Mouse (Mus musculus): ENCODE measurements around the gene Naa35. TPM values are rescaled to one million over a fixed set of nuclear protein-coding genes. Genes with fewer than 3 reads are reported as not detected.

Gene Naa35
- polyA plus RNA-seq, 1 experiment from 2014 or later, result 83.5 TPM

- DNase-seq (peak; percentile 62), ATAC-seq (ENCODE audit: insufficient read depth) (peak; percentile 34; the same call in 1 of the 2 replicates)
- no peaks in the 10 kb centered on the region for H3K4me1 ChIP-seq (ENCODE audit: insufficient read depth)
- peak overlapping the region; percentile 71 for H3K9ac ChIP-seq
- H3K4me3 ChIP-seq (ENCODE audit: low read depth, low read length), result peak overlapping the region; percentile 75
- no peaks in the 10 kb centered on the region for H3K9me3 ChIP-seq (ENCODE audit: low read depth, low read length)
- no peaks in the 10 kb centered on the region for H3K36me3 ChIP-seq (ENCODE audit: insufficient read depth)
- 2% methylated on average over 13 of the region's 13 CpGs for whole genome bisulfite sequencing
- peak overlapping the region; percentile 67; the same call in 1 of the 2 replicates for H3K27ac ChIP-seq (ENCODE audit: low read depth)
- H3K27me3 ChIP-seq (ENCODE audit: insufficient read depth, low read length), result no peaks in the 10 kb centered on the region
- no peak for TF ChIP-seq CTCF (IDR thresholded peaks at IDR 0.05; ENCODE audit: low read depth)
- peak overlapping the region; percentile 83 for H3K4me2 ChIP-seq
These were observed 89.7 kb downstream of the Naa35 start for GRCm38 (mm10) chr13:59674761-59675150.

- Histone ChIP-seq H3K36me3 (ENCODE audit: insufficient read depth) (no peaks in the 10 kb centered on the region), H3K4me1 (ENCODE audit: insufficient read depth) (no peaks in the 10 kb centered on the region), H3K9me3 (ENCODE audit: low read depth, low read length) (no peaks in the 10 kb centered on the region), H3K4me3 (ENCODE audit: low read depth, low read length) (peak within 1 kb of the TSS; percentile 75), H3K27ac (ENCODE audit: low read depth) (peak within 1 kb of the TSS; percentile 67), H3K9ac (peak within 1 kb of the TSS; percentile 71), H3K4me2 (peak within 1 kb of the TSS; percentile 83), H3K27me3 (ENCODE audit: insufficient read depth, low read length) (no peaks in the 10 kb centered on the region)
- WGBS, result under 1% methylated on average over 43 of the region's 61 CpGs
- no peak for TF ChIP-seq CTCF (IDR thresholded peaks at IDR 0.05; ENCODE audit: low read depth)
- ATAC-seq (ENCODE audit: insufficient read depth), result peak; percentile 95
- DNase-seq, result peak; percentile 81
These were observed 90.3 kb downstream of the Naa35 start, which contains the start of gene Golm1 for GRCm38 (mm10) chr13:59675151-59676011. Gene Golm1, minus strand, starts transcription at chr13:59675811.

- H3K27ac ChIP-seq (ENCODE audit: low read depth), result no peak overlapping the region
- no peak overlapping the region for H3K9ac ChIP-seq
- 68% methylated on average over 12 of the region's 12 CpGs for WGBS
These were observed 91.5 kb downstream of the Naa35 start for GRCm38 (mm10) chr13:59676316-59677229.

GRCm38 (mm10) chr13:59679306-59679705 is 94.2 kb downstream of the Naa35 start:
- Histone ChIP-seq H3K9ac (no peak overlapping the region), H3K27me3 (ENCODE audit: insufficient read depth, low read length) (no peaks in the 10 kb centered on the region), H3K27ac (ENCODE audit: low read depth) (no peak overlapping the region), H3K9me3 (ENCODE audit: low read depth, low read length) (no peaks in the 10 kb centered on the region), H3K36me3 (ENCODE audit: insufficient read depth) (no peaks in the 10 kb centered on the region), H3K4me2 (no peak overlapping the region), H3K4me1 (ENCODE audit: insufficient read depth) (no peaks in the 10 kb centered on the region), H3K4me3 (ENCODE audit: low read depth, low read length) (no peak overlapping the region)
- DNase-seq (no peak), ATAC-seq (ENCODE audit: insufficient read depth) (no peak)
- no peak for TF ChIP-seq CTCF (IDR thresholded peaks at IDR 0.05; ENCODE audit: low read depth)
- WGBS, result 50% methylated on average over 4 of the region's 4 CpGs

More at GRCm38 (mm10) chr13:59676316-59677229, 91.5 kb downstream of the Naa35 start:
- no peak overlapping the region; the same call in 1 of the 2 replicates for H3K4me2 ChIP-seq
- no peaks in the 10 kb centered on the region for H3K36me3 ChIP-seq (ENCODE audit: insufficient read depth)
- no peak for TF ChIP-seq CTCF (IDR thresholded peaks at IDR 0.05; ENCODE audit: low read depth)
- H3K27me3 ChIP-seq (ENCODE audit: insufficient read depth, low read length), result no peaks in the 10 kb centered on the region
- DNase-seq, result no peak
- 0 out of 2 replicates have a peak overlapping the region, but pooled peaks have one; percentile 75 for H3K4me3 ChIP-seq (ENCODE audit: low read depth, low read length)
- H3K4me1 ChIP-seq (ENCODE audit: insufficient read depth), result no peaks in the 10 kb centered on the region
- no peaks in the 10 kb centered on the region for H3K9me3 ChIP-seq (ENCODE audit: low read depth, low read length)
- no peak for ATAC-seq (ENCODE audit: insufficient read depth)

GRCm38 (mm10) chr13:59679908-59680307 is 94.8 kb downstream of the Naa35 start:
- no peaks in the 10 kb centered on the region for H3K4me1 ChIP-seq (ENCODE audit: insufficient read depth)
- TF ChIP-seq CTCF (IDR thresholded peaks at IDR 0.05; ENCODE audit: low read depth), result no peak
- H3K4me2 ChIP-seq, result no peak overlapping the region
- H3K27ac ChIP-seq (ENCODE audit: low read depth), result no peak overlapping the region
- H3K4me3 ChIP-seq (ENCODE audit: low read depth, low read length), result no peak overlapping the region
- no peaks in the 10 kb centered on the region for H3K9me3 ChIP-seq (ENCODE audit: low read depth, low read length)
- no peaks in the 10 kb centered on the region for H3K27me3 ChIP-seq (ENCODE audit: insufficient read depth, low read length)
- ATAC-seq (ENCODE audit: insufficient read depth) (no peak), DNase-seq (no peak)
- no peak overlapping the region for H3K9ac ChIP-seq
- no peaks in the 10 kb centered on the region for H3K36me3 ChIP-seq (ENCODE audit: insufficient read depth)
- 53% methylated on average over 4 of the region's 4 CpGs for WGBS

GRCm38 (mm10) chr13:59682629-59683028 is 97.6 kb downstream of the Naa35 start:
- no peak overlapping the region for H3K27ac ChIP-seq (ENCODE audit: low read depth)
- no peaks in the 10 kb centered on the region for H3K9me3 ChIP-seq (ENCODE audit: low read depth, low read length)
- H3K4me1 ChIP-seq (ENCODE audit: insufficient read depth), result no peaks in the 10 kb centered on the region
- no peaks in the 10 kb centered on the region for H3K27me3 ChIP-seq (ENCODE audit: insufficient read depth, low read length)
- ATAC-seq (ENCODE audit: insufficient read depth) (no peak), DNase-seq (peak; percentile 74)
- H3K36me3 ChIP-seq (ENCODE audit: insufficient read depth), result no peaks in the 10 kb centered on the region
- H3K4me3 ChIP-seq (ENCODE audit: low read depth, low read length), result no peak overlapping the region
- 20% methylated on average over 7 of the region's 7 CpGs for WGBS
- TF ChIP-seq CTCF (IDR thresholded peaks at IDR 0.05; ENCODE audit: low read depth), result no peak
- H3K9ac ChIP-seq, result no peak overlapping the region
- no peak overlapping the region for H3K4me2 ChIP-seq
